Mouse (Mus musculus): ENCODE measurements around the gene Macrod2.

DNA sequence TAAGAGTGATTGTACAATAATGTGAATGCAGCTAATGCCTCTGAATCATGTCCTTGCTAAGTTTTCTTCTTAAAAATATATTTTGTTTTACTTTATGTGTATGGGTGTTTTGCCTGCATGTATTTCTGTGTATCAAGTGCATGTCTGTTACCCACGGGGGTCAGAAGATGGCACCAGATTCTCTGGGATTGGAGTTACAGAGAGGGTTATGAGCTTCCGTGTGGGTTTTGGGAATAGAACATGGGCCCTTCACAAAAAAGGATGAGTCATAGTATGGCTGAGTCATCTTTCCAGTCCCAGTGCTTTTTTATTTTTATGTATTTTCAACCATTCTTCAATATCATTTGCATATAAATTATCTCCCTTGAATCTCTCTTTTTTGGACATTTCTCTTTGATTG, 135.1 kb downstream of the Macrod2 start:
- no peak for TF ChIP-seq CTCF (IDR thresholded peaks at IDR 0.05; ENCODE audit: control insufficient read depth, insufficient read depth, insufficient replicate concordance, low read depth, low read length)
- TF ChIP-seq POLR2A (IDR thresholded peaks at IDR 0.05; ENCODE audit: control insufficient read depth, low read depth, low read length), result no peak

All from testis, adult 2 months (tissue).